Mouse (Mus musculus) kidney, adult 2 months (tissue): ENCODE results near the gene Fbxw8.

ENCODE experiments used
- CTCF ChIP-seq: fragments of 200-500 bp; conservative IDR thresholded peaks from 2 replicates; pipeline ENCODE4 v1.5.1; 2011; ENCODE audit warnings: low read depth, mild to moderate bottlenecking, control low read depth, low read length, moderate library complexity, mixed read lengths; ENCODE audit not compliant: insufficient read depth, insufficient read length
- POLR2A ChIP-seq: fragments of 200-500 bp; IDR thresholded peaks from one replicate; pipeline ENCODE4 v1.6.1; 2011; ENCODE audit warnings: low read depth, low read length, control low read depth

- TF ChIP-seq CTCF (no peak), POLR2A (no peak)
These were observed 35.2 kb upstream of the Fbxw8 start for GRCm38 (mm10) chr5:118190491-118190890.
